Mouse (Mus musculus) ES-CJ7 (cell line): ENCODE measurements around the gene Mindy1.

ENCODE experiments used
- DNase-seq: peaks from one replicate; pipeline ENCODE4 v3.0.0; 2011; ENCODE audit warnings: low read depth, low spot score

The Mindy1 gene

DNA sequence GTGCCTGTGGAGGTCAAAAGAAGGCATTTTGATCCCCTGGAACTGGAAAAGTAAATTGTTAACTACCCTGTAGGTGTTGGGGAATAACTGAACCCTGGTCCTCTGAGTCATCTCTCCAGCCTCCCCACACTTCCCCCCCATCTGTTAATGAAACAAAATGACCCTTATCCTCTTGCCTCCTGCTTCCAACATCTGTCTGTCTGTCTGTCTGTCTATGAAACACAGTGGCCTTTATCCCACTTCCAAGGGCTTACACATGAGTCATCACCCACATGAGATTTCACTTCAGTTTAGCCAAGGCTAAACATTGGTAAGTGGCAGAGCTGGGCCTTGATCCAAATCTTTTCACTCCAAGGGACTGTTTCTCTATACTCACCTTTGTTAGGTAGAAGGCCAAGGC, 13.3 kb upstream of the Mindy1 start:
- DNase-seq, result no peak

DNA sequence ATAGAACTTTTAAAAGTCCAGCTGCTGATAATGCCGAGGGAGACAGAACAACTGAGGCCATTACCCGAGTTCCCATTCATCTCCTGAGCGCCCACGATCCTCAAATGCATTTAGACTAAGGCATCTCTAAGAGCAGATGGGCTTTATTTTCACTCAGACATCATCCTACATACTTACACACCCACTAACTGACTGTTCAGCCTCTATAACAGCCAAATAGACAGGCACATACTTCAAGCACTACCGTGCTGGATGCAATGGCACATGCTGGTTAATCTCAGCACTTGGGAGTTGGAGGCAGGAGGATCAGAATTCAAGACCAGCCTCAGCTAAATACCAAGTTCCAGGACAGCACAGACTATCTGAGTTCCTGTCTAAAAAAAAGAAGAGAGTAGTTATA, 11.4 kb upstream of the Mindy1 start:
- no peak for DNase-seq

DNA sequence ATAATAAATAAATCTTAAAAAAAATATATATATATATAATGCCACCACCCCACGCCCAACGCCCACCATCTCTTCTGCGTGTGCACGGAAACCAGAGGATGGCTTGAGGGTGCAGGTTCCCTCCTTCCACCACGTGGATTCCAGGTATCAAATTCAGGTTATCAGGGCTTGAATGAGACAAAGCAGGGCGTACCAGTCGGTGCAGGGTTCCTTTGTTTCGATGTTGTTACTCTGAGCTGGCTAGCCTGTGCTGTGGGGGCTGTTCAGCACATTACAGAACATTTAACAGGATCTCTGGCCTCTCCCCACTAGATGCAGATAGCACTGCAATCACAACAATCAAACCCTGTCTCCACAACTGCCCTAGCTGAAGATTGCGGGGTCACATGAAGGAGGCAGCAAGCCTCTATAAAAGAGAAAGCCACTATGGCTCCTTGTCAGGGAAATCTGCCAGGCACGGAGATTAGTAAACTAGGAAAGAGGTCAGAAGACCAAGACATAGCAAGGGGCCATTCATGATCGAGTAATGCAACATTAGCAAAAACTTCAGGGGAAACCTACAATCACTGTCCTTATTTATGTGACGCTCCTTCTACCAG, 10.3 kb upstream of the Mindy1 start:
- DNase-seq, result peak; percentile 59

DNA sequence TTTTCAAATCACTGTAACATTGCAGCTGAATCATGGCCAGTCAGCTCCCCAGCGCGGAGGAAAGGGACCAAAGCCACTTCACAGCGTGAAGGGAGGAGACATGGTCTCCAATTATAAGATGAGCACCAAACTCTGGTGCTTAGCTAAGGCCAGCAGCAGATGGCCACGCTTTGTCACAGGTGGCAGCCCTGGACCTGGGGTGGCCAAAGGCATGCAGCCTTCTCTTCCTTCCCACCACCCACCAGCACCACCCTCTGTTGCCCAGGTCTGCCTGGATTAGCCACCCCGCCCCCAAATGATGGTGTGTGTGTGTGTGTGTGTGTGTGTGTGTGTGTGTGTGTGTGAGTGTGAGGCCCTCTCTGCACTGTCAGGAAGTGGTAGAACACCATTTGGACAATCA, 7.7 kb upstream of the Mindy1 start:
- no peak for DNase-seq

DNA sequence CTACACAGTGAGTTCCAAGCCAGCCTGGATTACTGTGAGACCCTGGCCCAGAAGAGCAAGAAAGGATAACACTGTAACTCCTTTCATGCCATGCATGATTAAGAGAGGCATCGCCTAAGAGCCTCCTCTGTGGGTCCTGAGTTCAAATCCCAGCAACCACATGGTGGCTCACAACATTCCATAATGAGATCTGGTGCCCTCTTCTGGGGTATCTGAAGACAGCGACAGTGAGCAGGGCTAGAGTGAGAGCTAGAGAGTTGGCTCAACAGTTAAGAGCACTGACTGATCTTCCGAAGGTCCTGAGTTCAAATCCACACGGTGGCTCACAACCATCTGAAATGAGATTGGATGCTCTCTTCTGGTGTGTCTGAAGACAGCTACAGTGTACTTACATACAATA, 6.7 kb upstream of the Mindy1 start:
- no peak for DNase-seq

DNA sequence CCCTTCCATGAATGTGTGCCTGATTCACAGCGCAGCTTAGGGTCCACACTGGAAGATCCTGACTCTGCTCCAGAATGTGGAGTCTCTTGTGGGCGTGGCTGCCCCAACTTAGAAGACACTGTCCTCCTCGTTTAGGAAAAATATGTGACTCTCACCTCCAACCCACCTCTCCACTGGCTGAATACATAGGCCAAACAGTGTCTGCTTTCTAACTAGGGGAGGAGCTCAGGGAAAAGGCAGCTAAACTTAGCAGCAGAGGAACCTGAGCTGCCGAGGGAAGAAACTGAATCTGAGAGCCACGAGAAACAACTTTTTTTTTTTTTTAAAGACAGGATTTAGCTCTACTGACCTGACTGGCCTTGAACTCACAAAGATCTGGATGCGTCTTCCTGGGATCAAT, 6.0 kb upstream of the Mindy1 start:
- no peak for DNase-seq

DNA sequence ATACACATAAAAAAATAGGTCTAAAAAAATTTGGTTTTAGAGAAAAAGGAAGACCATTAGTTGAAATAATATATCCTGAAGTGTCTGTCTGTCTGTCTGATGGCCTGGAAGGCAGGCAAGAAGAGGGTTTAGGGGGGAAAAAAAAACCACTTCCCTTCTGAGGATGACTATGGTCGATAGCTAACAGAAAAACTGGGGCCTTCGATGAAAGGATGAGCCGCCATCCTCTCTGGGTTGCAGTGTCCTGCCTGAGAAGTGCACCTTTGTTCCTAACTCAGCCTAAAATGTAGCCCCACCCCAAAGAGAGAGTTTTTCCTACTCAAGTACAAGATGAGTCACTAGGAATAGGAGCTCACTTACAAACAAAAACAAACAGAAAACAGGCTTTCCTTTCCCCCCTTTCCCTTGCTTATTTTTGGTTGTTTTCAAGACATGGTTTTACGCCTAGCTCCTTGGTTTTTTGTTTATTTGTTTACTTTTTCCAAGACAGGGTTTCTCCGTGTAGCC, 4.7 kb upstream of the Mindy1 start:
- DNase-seq, result no peak

DNA sequence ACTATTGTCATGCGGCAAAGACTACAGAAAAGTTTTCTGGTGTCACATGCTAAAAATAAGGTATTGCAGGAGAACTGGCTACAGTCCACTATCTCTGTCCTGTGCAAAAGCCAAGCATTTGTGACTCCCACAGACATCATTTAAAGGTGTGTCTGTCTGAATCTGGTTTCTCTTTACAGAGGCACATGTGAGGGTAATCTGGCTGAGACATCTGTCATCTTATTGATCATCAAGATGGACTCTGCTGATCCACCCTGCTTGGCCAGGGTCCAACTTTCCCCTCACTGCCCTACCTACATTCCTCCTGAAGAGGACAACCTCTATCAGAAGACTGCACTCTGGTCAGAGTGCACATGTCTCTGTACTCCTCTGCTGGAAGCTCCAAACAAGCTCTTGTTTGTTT, 4.0 kb upstream of the Mindy1 start:
- no peak for DNase-seq

DNA sequence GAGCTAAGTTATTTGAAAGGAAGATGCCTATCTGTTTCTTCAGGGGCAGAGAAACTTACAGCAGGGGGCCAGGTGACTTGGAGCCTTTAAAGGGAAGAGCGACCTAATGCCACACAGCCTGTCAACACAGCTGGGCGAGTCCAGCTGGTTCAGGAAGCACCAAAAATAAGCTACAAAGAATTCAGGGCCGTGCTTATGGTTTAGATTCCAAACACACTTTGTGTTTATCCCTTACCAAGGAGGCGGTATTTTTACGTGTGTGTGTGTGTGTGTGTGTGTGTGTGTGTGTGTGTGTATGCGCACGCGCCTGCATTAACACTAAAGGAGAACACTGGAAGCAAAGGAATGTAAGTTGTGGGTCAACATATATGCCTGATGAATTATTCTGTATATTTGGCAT, 398 bp upstream of the Mindy1 start:
- DNase-seq, result no peak

DNA sequence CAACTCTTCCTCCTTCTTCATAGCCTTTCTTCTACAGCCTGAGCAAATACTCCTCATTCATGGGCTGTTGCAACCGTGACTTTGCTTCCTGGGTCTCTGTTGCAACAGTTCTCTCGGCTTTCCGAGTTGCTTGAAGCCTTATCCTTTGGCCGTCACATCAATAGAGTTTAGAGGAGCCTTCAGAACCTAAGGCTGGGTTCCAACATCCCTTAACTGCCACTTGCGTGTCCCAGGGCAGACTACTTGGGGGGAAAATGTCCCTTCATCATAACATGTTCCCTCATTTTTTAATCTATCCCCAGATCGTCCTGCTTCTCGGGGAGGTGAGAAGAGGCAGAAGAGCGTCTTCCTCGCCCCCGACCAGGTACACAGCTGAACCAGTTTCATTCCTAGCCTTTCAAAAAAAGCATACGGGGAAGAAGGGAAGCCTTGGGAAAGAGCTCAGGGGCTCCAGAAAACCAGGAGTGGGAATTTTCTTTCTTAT, 1.3 kb downstream of the Mindy1 start:
- no peak for DNase-seq

DNA sequence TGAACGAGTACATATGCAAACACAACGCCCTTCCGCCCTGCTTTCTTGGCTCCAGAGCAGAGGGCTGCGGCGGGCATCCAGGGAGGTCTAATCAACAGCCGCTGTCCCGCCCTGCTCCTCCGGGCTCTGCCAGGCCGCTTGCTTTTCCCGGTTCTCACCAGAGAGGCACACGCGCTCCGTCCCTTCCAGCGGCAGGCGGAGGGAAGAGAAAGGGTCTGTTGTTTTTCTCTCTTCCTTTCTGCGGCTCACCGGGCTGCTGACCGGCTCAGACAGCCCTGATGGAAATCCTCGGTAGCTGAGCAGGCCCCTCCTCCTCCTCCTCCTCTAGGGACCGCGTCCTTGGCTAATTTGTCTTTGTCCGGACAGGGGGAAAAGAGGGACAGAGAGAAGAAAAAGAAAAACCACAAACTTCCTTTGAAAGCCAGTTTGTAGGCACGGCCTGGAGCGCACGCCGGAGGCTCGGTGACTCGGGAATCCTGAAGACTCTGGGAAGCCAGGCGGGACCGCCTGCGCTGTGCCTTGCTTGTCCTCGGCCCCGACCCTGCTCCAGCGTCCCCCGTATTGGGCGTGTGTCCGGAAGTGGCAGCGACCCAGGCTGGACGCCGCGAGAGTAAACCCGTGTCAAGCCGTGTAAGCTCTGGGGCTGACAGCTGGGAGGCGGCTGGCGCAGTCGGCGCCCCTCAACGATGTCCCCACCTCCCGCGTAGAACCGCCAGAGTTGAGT, 1.9 kb downstream of the Mindy1 start:
- DNase-seq, result peak; percentile 87

DNA sequence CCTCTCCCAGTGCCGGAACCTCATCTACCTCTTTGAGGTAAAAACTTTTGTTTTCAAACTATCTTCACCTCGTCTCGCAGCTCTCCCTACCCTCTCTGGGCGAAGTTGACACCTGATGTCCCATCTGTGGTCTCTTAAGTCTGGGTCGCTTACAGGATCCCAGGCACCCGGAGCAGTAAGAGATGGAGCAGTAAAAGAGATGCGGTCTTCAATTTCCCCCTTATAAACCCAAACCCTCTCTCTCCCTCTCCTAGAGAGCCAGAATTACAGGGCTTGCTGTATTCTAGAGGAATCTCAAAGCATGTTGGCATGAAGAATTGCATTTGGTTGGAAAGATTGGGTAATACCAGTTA, 2.4 kb downstream of the Mindy1 start:
- no peak for DNase-seq

DNA sequence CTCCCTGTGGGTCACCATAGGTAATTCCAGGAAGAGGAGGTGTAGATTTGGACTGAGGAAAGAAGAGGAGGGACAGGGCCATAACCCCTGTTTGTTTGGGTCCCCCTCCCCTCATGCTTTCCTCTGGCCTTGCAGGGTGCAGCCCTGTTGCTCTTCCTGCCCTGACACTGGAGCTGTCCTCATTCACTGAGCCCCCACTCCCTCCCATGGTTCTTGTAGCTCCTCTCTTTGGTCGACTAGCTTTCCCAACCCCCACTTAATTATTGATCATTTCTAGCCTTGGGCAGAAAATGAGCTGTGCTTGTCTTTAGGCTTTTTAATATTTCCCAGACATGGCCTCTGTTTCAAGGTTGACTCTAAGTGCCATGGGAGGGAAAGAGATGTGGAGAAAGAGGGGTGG, 2.9 kb downstream of the Mindy1 start:
- no peak for DNase-seq

DNA sequence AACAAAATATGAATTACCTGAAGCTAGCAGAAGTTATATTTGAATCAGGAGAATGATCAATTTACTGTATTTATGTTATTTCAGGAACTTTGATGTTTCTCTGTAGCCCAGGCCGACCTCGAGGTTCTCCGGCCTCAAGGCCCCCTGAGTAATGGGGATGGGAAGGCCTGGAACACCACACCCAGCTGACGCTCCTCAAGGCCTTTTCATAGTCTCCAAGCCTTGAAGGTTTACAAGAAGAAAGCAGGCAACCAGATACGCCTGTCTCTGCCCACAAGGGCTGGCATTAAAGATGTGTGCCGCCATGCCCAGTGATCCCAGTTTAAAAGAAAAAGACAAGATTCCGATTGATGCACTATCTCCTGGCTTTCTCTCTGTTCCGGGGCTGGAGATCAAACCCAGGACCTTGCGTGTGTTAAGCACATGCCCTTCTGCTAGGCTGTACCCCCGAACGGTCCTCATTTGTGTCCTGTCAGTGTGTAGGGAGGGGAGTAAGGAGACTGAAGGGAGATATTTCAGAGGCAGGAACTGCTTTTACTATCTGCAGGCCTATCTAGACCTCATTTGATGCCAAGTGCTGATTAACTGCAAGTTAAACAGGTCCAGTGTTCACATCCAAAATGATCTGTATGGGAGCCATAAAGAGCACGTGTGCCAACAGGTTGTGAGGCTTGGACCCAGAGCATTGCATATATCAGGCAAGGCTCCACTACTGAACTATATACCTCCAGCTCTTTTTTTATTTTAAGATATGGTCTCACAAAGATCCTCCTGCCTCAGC, 3.5 kb downstream of the Mindy1 start:
- DNase-seq, result no peak

DNA sequence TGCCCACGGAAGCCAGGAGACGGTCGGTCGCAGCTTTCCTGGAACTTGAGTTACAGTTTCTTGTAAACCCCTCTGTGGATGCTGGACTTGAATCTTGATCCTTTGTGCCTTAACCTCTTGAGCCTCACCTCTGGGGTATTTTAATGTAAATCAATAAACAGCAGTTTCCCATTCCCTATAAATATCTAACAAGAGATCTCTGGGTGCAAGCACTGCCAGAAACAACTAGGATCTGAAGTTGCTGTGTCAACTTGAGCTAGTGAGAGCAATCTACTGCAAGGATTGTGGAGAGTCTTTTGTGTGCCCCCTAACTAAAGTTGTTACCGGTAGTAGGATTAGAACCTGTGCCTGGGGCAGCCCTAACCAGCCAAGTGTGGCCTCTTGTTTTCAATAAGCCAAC, 4.2 kb downstream of the Mindy1 start:
- DNase-seq, result no peak

DNA sequence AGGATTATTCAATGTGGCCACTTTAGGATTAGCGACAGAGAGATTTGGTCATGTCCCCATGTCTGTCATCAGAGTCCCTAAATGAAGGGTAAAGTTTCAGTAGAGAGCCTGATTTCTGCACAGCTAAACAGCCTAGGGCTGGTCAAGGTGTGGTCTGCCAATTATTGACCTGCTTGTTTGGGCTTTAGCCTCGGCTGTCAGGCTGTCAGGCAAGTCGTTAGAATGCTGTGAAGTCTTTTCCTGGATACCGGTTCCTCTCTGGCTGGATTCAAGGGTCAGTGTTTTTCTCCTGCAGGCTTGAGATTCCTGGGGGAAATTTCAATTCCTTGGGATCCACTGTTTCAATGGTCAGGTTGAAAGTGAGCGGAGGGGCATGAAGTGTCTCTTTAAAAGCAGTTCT, 4.9 kb downstream of the Mindy1 start:
- no peak for DNase-seq

DNA sequence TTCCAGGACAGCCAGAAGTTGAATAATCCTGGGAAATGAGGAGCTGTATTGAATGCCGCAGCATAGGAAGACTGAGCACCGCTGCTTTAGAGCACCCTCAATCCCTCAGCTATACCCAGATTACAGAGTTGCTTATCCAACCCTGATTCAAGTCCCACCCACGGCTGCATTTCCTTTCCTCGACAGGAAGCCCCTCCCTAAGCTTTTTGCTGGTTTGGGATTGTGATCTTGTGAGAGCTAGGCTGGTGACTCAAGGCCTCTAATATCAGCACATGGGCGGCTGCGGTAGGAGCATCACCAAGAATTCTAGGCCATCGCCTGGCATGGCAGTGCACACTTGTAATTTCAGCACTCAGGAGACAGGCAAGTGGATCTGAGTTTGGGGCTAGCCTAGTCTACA, 5.4 kb downstream of the Mindy1 start:
- DNase-seq, result peak; percentile 67

DNA sequence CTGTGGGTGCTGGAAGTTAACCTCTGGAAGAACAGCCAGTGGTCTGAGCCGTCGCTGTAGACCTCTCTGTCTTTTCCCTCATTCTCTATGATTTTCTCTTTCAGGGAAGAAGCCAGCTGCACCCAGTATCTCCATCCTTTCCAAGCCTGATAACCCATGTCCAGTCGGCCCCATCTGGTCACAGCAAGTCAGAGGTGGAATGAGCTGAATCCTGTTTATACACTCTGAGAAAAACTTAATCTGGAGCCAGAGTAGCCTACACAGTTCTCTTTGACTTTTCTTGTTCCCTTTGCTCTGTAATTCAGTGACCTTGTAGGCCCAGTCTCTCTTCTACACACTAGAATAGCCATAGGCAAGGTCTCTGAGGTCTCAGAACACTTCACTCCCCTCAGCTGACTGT, 6.4 kb downstream of the Mindy1 start:
- no peak for DNase-seq

DNA sequence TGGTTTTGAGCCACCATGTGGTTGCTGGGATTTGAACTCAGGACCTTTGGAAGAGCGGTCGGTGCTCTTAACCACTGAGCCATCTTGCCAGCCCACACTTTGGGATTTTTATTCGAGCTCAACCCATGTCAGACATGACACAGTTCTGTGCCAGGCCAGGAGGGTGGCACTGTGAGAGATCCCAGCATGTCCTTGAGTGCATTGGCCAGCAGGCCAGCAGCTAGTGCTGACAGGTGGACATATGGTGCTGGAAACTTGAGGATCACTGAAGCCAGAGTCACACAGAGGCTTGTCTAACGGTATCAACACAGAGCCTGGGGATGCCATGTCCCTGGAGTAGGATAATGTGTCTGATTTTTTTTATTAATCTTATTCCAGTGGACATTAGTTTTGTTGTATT, 8.3 kb downstream of the Mindy1 start:
- no peak for DNase-seq

DNA sequence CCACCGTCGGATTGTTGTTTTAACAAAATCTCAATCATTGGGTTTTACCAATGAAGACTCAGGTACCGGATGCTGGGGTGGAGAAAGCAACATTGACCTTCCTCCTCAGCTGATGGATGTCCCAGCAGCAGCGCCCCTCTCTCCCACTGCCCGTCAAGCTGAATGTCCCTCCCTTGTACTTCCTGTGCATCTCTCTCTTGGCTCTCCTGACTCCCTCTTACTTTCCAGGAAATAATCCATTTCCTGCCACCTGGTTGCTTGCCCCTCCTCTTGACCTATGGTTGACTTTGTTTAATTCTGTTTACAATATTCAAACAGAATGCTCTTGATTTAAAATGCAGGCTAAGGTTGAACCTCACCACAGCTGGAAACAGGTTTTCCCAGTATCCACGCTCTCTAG, 9.0 kb downstream of the Mindy1 start:
- DNase-seq, result peak; percentile 69

DNA sequence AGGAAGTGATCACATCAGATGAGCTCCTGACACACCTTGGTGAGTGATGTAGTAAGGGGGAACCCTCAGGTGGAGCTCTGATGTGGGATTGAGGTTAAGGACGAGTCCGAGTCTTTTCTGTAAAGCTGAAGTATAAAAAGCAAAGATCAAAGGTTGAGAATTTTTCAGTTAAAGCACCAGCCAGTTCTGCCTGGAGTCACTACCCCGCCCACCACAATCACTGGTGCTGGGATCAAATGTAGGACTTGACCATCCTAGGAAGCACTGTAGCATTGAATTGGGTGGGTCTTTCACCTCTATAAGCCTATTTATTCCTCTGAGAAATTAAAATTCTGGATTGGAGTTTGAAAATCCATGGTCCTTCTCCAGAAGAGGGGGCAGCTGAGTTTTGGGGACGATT, 9.9 kb downstream of the Mindy1 start:
- DNase-seq, result no peak

DNA sequence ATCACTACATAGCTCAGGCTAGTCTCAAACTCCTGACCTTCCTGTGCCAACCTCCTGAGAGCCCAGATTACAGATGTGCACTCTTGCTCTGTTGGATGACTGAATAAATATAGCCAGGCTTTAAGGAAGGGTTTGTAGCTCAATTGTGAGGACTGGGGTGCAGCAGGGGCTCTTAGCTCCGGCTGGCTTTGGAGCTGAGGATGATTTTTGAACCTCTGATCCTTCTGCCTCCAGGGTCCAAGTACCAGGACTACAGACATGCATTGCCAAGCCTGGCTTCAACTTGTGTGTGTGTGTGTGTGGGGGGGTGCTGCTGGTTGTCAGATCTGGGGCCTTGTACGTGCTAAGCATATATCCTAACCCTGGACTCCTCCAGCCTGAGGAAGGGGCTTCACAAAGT, 11.8 kb downstream of the Mindy1 start:
- DNase-seq, result no peak

DNA sequence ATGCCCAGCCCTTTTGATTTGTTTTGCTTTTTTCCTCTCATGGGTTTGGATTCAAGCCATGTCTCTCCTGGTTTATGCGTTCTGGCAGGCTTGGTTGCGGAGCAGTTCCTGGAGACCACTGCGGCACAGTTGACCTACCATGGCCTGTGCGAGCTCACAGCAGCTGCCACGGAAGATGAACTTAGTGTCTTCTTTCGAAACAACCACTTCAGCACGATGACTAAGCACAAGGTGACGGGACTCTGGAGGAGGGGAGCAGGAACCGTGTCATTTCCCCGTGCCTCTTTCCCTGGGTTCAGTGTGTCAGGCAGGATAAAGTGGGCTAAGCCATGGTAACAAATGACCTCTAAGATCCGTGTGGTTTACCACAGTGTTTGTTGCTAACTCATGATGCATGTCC, 12.4 kb downstream of the Mindy1 start:
- DNase-seq, result no peak
